Mouse (Mus musculus) small intestine, adult 2 months (tissue): ENCODE results near the gene Zfp1.

Experiments used
- CTCF ChIP-seq: fragments of 200-500 bp; IDR thresholded peaks from 2 replicates; pipeline ENCODE4 v1.5.1; 2012; ENCODE audit warnings: low read depth, mild to moderate bottlenecking, control low read depth, inconsistent platforms, low read length, moderate library complexity, mixed read lengths; ENCODE audit not compliant: insufficient replicate concordance, insufficient read length; ENCODE audit errors: extremely low read depth
- POLR2A ChIP-seq: fragments of 200-500 bp; IDR thresholded peaks from 2 replicates; pipeline ENCODE4 v1.6.1; 2012; ENCODE audit warnings: low read depth, mild to moderate bottlenecking, control low read depth, inconsistent platforms, low read length, moderate library complexity

GRCm38 (mm10) chr8:111699035-111699434, 55.8 kb downstream of the Zfp1 start:
- TF ChIP-seq CTCF, result no peak
- no peak for TF ChIP-seq POLR2A
